Mouse (Mus musculus): ENCODE measurements at regions not wholly inside any gene's neighbourhood (a gene's known extent, or its start where the extent isn't known, plus 50 kb on each side); places are given as distances from the start of the nearest gene placed in this dataset.

DNA sequence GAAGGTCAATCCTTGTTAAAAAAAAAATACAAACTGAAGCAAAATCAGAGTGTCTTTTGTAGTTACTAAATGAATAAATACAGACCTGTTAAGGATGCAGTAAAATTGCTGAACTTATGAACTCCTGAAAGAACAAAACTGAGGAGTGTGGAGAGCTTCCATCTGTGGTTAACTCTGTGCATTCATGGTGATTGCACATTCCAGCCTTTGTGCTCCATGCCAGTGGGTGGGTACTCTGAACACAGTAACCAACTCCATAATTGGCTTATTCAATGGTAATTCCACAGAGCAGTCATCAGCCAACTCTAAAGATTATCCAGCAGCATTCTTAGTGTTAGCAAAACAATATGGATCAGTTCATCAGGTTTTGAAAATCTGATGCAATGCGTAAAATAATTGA is 599.2 kb downstream of the Tns3 start:
- H3K4me2 ChIP-seq (replicated peaks): no peak overlapping the region
- H3K27ac ChIP-seq: no peak overlapping the region
- H3K4me3 ChIP-seq: no peak overlapping the region
- H3K36me3 ChIP-seq: no peaks in the 10 kb centered on the region
- no peak for ATAC-seq (ENCODE audit: insufficient number of reproducible peaks, insufficient read depth, low FRiP score, low TSS enrichment)
- no peaks in the 10 kb centered on the region for H3K9me3 ChIP-seq
- WGBS: 88% methylated on average over 1 of the region's 1 CpGs
- H3K9ac ChIP-seq: no peak overlapping the region
- peaks cover 7% of the 10 kb centered on the region; the same call in 1 of the 2 replicates for H3K4me1 ChIP-seq
- no peaks in the 10 kb centered on the region for H3K27me3 ChIP-seq

GRCm38 (mm10) chr11:8061989-8062388 is 602.3 kb downstream of the Tns3 start:
- Histone ChIP-seq H3K9me3 (no peaks in the 10 kb centered on the region), H3K27ac (no peak overlapping the region), H3K4me2 (replicated peaks) (no peak overlapping the region), H3K9ac (no peak overlapping the region), H3K4me3 (no peak overlapping the region), H3K27me3 (no peaks in the 10 kb centered on the region), H3K4me1 (no peaks in the 10 kb centered on the region), H3K36me3 (no peaks in the 10 kb centered on the region)
- 75% methylated on average over 3 of the region's 3 CpGs for WGBS
- ATAC-seq (ENCODE audit: insufficient number of reproducible peaks, insufficient read depth, low FRiP score, low TSS enrichment): no peak

DNA sequence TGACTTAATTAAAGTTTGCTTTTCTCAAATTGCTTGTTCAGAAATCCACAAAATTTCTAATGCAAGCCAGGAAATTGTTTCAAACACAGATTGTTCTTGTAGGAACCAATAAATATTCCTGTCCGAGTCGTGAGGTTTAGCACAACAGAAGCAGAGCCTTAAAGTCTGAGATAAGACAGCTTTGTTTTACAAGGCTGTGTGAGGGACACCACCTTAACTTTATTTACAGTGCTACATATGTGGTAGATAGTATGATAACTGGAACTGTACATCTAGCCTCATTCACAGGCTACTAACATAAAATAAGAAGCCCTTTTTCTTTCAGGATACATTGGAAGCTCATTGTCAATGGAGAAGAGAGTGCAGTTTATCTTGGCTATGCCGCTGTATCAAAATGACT is 602.8 kb downstream of the Tns3 start:
- Histone ChIP-seq H3K9ac (no peak overlapping the region), H3K4me2 (replicated peaks) (no peak overlapping the region), H3K4me1 (no peaks in the 10 kb centered on the region), H3K27me3 (no peaks in the 10 kb centered on the region), H3K27ac (no peak overlapping the region), H3K36me3 (no peaks in the 10 kb centered on the region), H3K9me3 (no peaks in the 10 kb centered on the region), H3K4me3 (no peak overlapping the region)
- 80% methylated on average over 3 of the region's 3 CpGs for WGBS
- no peak for ATAC-seq (ENCODE audit: insufficient number of reproducible peaks, insufficient read depth, low FRiP score, low TSS enrichment)

DNA sequence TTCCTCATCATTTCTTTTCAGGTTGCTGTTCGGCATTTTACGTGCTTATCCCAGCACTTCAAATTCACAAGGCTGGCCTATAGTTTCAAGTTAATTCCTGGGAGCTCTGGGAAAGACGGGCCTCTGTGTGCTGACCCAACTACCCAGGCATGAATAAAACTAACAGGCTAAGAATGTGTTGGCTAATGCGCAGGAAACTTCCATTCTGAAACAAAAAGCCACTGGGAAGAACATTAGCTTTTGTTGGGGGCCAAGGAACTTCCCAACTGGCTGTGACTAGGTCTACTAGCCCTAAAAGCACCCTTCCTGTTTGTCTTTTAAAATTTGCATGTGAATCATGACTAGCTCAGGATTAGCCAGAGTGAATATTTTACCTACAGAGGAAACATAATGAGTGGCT is 612.8 kb downstream of the Tns3 start:
- Histone ChIP-seq H3K27ac (no peak overlapping the region), H3K9ac (no peak overlapping the region), H3K4me3 (no peak overlapping the region), H3K9me3 (no peaks in the 10 kb centered on the region), H3K4me1 (no peaks in the 10 kb centered on the region), H3K4me2 (replicated peaks) (no peak overlapping the region), H3K36me3 (no peaks in the 10 kb centered on the region), H3K27me3 (no peaks in the 10 kb centered on the region)
- 39% methylated on average over 4 of the region's 4 CpGs for WGBS
- ATAC-seq (ENCODE audit: insufficient number of reproducible peaks, insufficient read depth, low FRiP score, low TSS enrichment): no peak

- H3K36me3 ChIP-seq: no peaks in the 10 kb centered on the region
- no peaks in the 10 kb centered on the region for H3K4me1 ChIP-seq
- WGBS: 66% methylated on average over 3 of the region's 3 CpGs
- no peak overlapping the region for H3K27ac ChIP-seq
- no peak for ATAC-seq (ENCODE audit: insufficient number of reproducible peaks, insufficient read depth, low FRiP score, low TSS enrichment)
- no peak overlapping the region for H3K4me3 ChIP-seq
- no peaks in the 10 kb centered on the region for H3K9me3 ChIP-seq
- no peaks in the 10 kb centered on the region for H3K27me3 ChIP-seq
- no peak overlapping the region for H3K9ac ChIP-seq
- no peak overlapping the region for H3K4me2 ChIP-seq (replicated peaks)
Measured at GRCm38 (mm10) chr11:8045086-8045485, 619.2 kb downstream of the Tns3 start.

- Histone ChIP-seq H3K4me3 (no peak overlapping the region), H3K9ac (no peak overlapping the region), H3K4me2 (replicated peaks) (no peak overlapping the region), H3K27ac (no peak overlapping the region), H3K36me3 (no peaks in the 10 kb centered on the region), H3K4me1 (no peaks in the 10 kb centered on the region), H3K27me3 (no peaks in the 10 kb centered on the region), H3K9me3 (no peaks in the 10 kb centered on the region)
- WGBS: 77% methylated on average over 2 of the region's 2 CpGs
- no peak for ATAC-seq (ENCODE audit: insufficient number of reproducible peaks, insufficient read depth, low FRiP score, low TSS enrichment)
Measured at GRCm38 (mm10) chr11:8030119-8030518, 634.2 kb downstream of the Tns3 start.

DNA sequence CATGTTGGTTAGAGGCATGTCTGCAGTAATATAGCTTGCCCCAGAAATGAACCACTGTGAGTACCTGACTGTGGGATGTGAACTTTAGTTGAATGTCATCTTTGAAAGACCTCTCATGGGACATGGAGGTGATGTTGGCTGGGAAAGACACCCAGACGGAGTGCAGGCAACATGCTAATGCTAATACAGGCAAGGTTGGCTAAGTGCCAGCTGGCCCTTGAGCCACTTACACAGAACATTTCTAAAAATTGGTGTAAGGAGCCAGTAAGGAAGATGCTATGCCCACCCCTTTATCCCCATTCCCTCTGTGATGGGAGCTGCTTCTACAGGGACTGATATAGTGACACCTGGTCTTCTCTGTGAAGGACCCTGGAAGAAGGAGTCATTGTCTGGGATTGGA is 656.5 kb downstream of the Tns3 start:
- no peak for ATAC-seq (ENCODE audit: insufficient number of reproducible peaks, insufficient read depth, low FRiP score, low TSS enrichment)
- Histone ChIP-seq H3K4me3 (no peak overlapping the region), H3K27ac (no peak overlapping the region), H3K9me3 (no peaks in the 10 kb centered on the region), H3K4me1 (no peaks in the 10 kb centered on the region), H3K9ac (no peak overlapping the region), H3K27me3 (no peaks in the 10 kb centered on the region), H3K36me3 (no peaks in the 10 kb centered on the region), H3K4me2 (replicated peaks) (no peak overlapping the region)
- 58% methylated on average over 1 of the region's 1 CpGs for WGBS

DNA sequence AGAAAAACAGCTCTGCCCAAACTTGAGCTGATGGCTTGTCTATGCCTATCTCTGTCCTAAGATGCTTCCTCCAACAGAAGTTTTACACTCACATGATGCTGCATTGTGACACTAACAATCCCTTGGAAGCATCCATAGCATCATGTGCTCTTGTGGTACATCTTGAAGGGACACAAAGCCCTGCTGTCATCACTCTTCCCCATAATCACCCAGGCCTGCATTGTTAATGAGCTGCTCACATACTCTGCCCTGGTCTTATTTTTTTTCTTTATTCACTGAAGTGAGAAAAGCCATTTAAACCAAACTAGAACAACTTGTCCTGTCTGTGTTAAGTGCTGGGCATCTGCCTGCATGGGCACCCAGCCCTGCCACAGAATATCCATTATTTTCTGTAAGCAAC is 683.3 kb downstream of the Tns3 start:
- no peak for ATAC-seq (ENCODE audit: insufficient number of reproducible peaks, insufficient read depth, low FRiP score, low TSS enrichment)

GRCm38 (mm10) chr11:7975845-7976244 is 688.5 kb downstream of the Tns3 start:
- WGBS: 67% methylated on average over 9 of the region's 9 CpGs
- Histone ChIP-seq H3K4me1 (no peaks in the 10 kb centered on the region), H3K4me2 (replicated peaks) (no peak overlapping the region), H3K4me3 (no peak overlapping the region), H3K27me3 (no peaks in the 10 kb centered on the region), H3K9me3 (no peaks in the 10 kb centered on the region), H3K36me3 (no peaks in the 10 kb centered on the region), H3K27ac (no peak overlapping the region), H3K9ac (no peak overlapping the region)
- no peak for ATAC-seq (ENCODE audit: insufficient number of reproducible peaks, insufficient read depth, low FRiP score, low TSS enrichment)

More for the DNA sequence above, 683.3 kb downstream of the Tns3 start:
- Histone ChIP-seq H3K9me3 (no peaks in the 10 kb centered on the region), H3K36me3 (no peaks in the 10 kb centered on the region), H3K27me3 (no peaks in the 10 kb centered on the region), H3K4me2 (replicated peaks) (no peak overlapping the region), H3K27ac (no peak overlapping the region), H3K4me1 (no peaks in the 10 kb centered on the region), H3K4me3 (no peak overlapping the region), H3K9ac (no peak overlapping the region)

DNA sequence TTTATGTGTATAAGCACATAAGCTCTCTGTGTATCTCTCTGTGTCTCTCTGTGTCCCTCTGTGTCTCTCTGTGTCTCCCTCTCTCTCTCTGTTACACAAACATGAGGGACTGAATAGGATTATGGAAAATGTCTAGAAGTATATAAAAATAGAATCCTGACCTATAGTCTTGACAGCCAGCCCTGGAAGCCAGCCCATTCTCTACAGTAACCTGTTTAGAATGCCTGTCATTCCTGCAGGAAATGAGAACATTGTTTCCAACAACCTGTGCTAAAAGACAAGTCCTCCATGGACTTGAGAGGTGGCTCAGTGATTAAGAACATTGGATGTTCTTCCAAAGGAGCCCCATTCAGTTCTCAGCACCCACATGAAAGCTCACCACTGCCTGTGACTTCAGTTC is 714.4 kb downstream of the Tns3 start:
- 0 out of 2 replicates have a peak overlapping the region, but pooled peaks have one; percentile 24 for H3K27ac ChIP-seq
- no peaks in the 10 kb centered on the region for H3K9me3 ChIP-seq
- H3K36me3 ChIP-seq: no peaks in the 10 kb centered on the region
- no peak overlapping the region for H3K4me2 ChIP-seq (replicated peaks)
- H3K4me3 ChIP-seq: no peak overlapping the region
- H3K9ac ChIP-seq: no peak overlapping the region
- ATAC-seq (ENCODE audit: insufficient number of reproducible peaks, insufficient read depth, low FRiP score, low TSS enrichment): no peak
- H3K4me1 ChIP-seq: no peaks in the 10 kb centered on the region
- no peaks in the 10 kb centered on the region for H3K27me3 ChIP-seq

DNA sequence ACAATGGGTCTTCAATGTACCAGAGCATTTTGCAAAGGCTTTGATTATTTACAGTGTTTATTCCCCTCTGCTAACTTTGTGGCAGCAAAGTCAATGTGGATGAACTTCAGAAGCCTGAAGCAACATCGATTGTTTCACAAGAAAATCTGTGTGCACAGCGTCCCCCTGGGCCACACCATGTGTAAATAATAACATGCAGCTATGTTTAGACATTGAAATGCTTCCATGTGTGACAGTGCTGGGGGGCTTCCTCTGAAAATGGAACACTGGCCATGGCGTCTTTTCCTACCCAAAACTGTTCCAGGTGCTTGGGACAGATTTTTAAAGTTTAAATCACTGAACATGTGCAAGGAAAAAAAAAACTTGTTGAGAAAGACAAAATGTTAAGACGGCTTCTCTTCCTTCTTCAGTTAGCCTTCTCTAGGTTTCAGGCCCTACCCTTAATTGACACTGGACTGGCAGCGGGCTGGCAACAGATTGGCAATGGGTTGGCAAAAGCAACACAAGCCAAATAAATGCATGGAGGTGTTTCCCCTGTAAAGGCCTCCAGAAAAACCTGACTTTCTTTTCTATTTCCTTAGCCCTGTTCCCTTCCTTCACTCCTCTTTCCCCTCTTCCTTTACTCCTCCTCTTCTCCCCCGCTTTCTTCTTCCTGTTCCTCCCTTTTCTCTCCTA is 715.0 kb downstream of the Tns3 start:
- no peak overlapping the region for H3K9ac ChIP-seq
- 0 out of 2 replicates have a peak overlapping the region, but pooled peaks have one; percentile 24 for H3K27ac ChIP-seq
- WGBS: 39% methylated on average over 6 of the region's 6 CpGs

GRCm38 (mm10) chr11:7944956-7945515 is 719.3 kb downstream of the Tns3 start:
- Histone ChIP-seq H3K9ac (no peak overlapping the region), H3K36me3 (no peaks in the 10 kb centered on the region), H3K27ac (no peak overlapping the region), H3K4me1 (no peaks in the 10 kb centered on the region), H3K4me3 (no peak overlapping the region), H3K9me3 (no peaks in the 10 kb centered on the region), H3K27me3 (no peaks in the 10 kb centered on the region), H3K4me2 (replicated peaks) (no peak overlapping the region)
- 78% methylated on average over 5 of the region's 5 CpGs for WGBS
- no peak for ATAC-seq (ENCODE audit: insufficient number of reproducible peaks, insufficient read depth, low FRiP score, low TSS enrichment)

More for the DNA sequence above, 715.0 kb downstream of the Tns3 start:
- Histone ChIP-seq H3K36me3 (no peaks in the 10 kb centered on the region), H3K4me3 (no peak overlapping the region), H3K4me1 (no peaks in the 10 kb centered on the region), H3K4me2 (replicated peaks) (no peak overlapping the region), H3K9me3 (no peaks in the 10 kb centered on the region), H3K27me3 (no peaks in the 10 kb centered on the region)
- no peak for ATAC-seq (ENCODE audit: insufficient number of reproducible peaks, insufficient read depth, low FRiP score, low TSS enrichment)
